Mouse (Mus musculus): ENCODE data around the gene Bcl2l15. TPM values are rescaled to one million over a fixed set of nuclear protein-coding genes. Genes with fewer than 3 reads are reported as not detected.
"Not testable (repeated sequence)": the region's sequence is repeated elsewhere in the genome, so short reads cannot be mapped to it uniquely, and the experiment has no call there.

Bcl2l15 gene
- total and polyA plus RNA-seq, 3 experiments: 0.11 TPM; not detected in 2

GRCm38 (mm10) chr3:103830681-103831080 lies 1.7 kb upstream of the Bcl2l15 start:
- H3K79me2 ChIP-seq (ENCODE audit: control insufficient read depth, insufficient read depth, low read length, poor library complexity); H3K9me3 ChIP-seq (replicated peaks; ENCODE audit: insufficient read depth, low read length); H3K9ac ChIP-seq (ENCODE audit: control insufficient read depth, low read depth, low read length, poor library complexity, severe bottlenecking); DNase-seq (ENCODE audit: low read depth, low spot score); H3K27ac ChIP-seq (ENCODE audit: control insufficient read depth, low read depth, low read length); H3K4me3 ChIP-seq (ENCODE audit: control insufficient read depth in 1 of 2, insufficient read depth in 1 of 2, low read depth in 2 of 2, low read length in 2 of 2); H3K27me3 ChIP-seq (ENCODE audit: control insufficient read depth in 1 of 2, insufficient read depth in 2 of 2, low read length in 2 of 2): not testable (repeated sequence)
- H3K4me1 ChIP-seq (ENCODE audit: control insufficient read depth in 1 of 2, insufficient read depth in 2 of 2, low read length in 2 of 2): peaks cover 6 to 10% of the 10 kb centered on the region in 2 experiments
- H3K36me3 ChIP-seq (ENCODE audit: control insufficient read depth in 1 of 2, insufficient read depth in 2 of 2, low read length in 2 of 2): peaks cover 0 to 15% of the 10 kb centered on the region in 2 experiments; a peak in 2 of 4 replicates

GRCm38 (mm10) chr3:103831146-103831545 lies 1.3 kb upstream of the Bcl2l15 start:
- DNase-seq (ENCODE audit: low read depth, low spot score): no peak
- TF ChIP-seq MEF2A (IDR thresholded peaks at IDR 0.05; ENCODE audit: extremely low read depth, insufficient replicate concordance, low read depth, low read length, poor library complexity, severe bottlenecking) (no peak), TBP (IDR thresholded peaks at IDR 0.05; ENCODE audit: low read depth, low read length) (no peak), GATA1 (IDR thresholded peaks at IDR 0.05; ENCODE audit: low read depth, low read length) (no peak), EP300 (IDR thresholded peaks at IDR 0.05; ENCODE audit: low read depth in 1 of 2, low read length in 2 of 2) (no peak), ETS1 (IDR thresholded peaks at IDR 0.05; ENCODE audit: low read depth, low read length) (no peak), MAZ (IDR thresholded peaks at IDR 0.05; ENCODE audit: low read depth, low read length) (no peak), MYB (IDR thresholded peaks at IDR 0.05; ENCODE audit: low read depth, low read length) (no peak), CHD2 (IDR thresholded peaks at IDR 0.05; ENCODE audit: low read length) (no peak), TCF12 (IDR thresholded peaks at IDR 0.05; ENCODE audit: low read depth, low read length) (no peak), POLR2A (IDR thresholded peaks at IDR 0.05; ENCODE audit: control insufficient read depth in 1 of 2, insufficient read depth in 1 of 2, low read depth in 1 of 2, low read length in 2 of 2, poor library complexity in 1 of 2) (no peak), HCFC1 (IDR thresholded peaks at IDR 0.05; ENCODE audit: low read depth, low read length) (no peak), BHLHE40 (IDR thresholded peaks at IDR 0.05; ENCODE audit: borderline replicate concordance, low read depth, low read length) (no peak), POLR2AphosphoS2 (IDR thresholded peaks at IDR 0.05; ENCODE audit: low read length) (no peak), ZMIZ1 (IDR thresholded peaks at IDR 0.05; ENCODE audit: low read depth, low read length) (no peak), ZKSCAN1 (IDR thresholded peaks at IDR 0.05; ENCODE audit: low read depth, low read length) (no peak), KAT2A (conservative IDR thresholded peaks at IDR 0.05; ENCODE audit: low read depth, low read length) (no peak), ZNF384 (IDR thresholded peaks at IDR 0.05; ENCODE audit: low read depth, low read length) (no peak), SIN3A (IDR thresholded peaks at IDR 0.05; ENCODE audit: low read length) (no peak), JUND (IDR thresholded peaks at IDR 0.05; ENCODE audit: low read depth, low read length) (no peak)
- H3K27ac ChIP-seq (ENCODE audit: control insufficient read depth, low read depth, low read length): no peak overlapping the region
- peaks cover 0 to 15% of the 10 kb centered on the region in 2 experiments; a peak in 2 of 4 replicates for H3K36me3 ChIP-seq (ENCODE audit: control insufficient read depth in 1 of 2, insufficient read depth in 2 of 2, low read length in 2 of 2)
- no peak overlapping the region for H3K4me3 ChIP-seq (ENCODE audit: control insufficient read depth in 1 of 2, insufficient read depth in 1 of 2, low read depth in 2 of 2, low read length in 2 of 2)
- H3K27me3 ChIP-seq (ENCODE audit: control insufficient read depth in 1 of 2, insufficient read depth in 2 of 2, low read length in 2 of 2): no peaks in the 10 kb centered on the region
- H3K4me1 ChIP-seq (ENCODE audit: control insufficient read depth in 1 of 2, insufficient read depth in 2 of 2, low read length in 2 of 2): peaks cover 6 to 10% of the 10 kb centered on the region in 2 experiments
- no peaks in the 10 kb centered on the region for H3K9me3 ChIP-seq (replicated peaks; ENCODE audit: insufficient read depth, low read length)
- no peak overlapping the region for H3K9ac ChIP-seq (ENCODE audit: control insufficient read depth, low read depth, low read length, poor library complexity, severe bottlenecking)
- no peaks in the 10 kb centered on the region for H3K79me2 ChIP-seq (ENCODE audit: control insufficient read depth, insufficient read depth, low read length, poor library complexity)
